Mouse (Mus musculus) Patski (cell line): ENCODE measurements around the gene Relb. TPM values are rescaled to one million over a fixed set of nuclear protein-coding genes. Genes with fewer than 3 reads are reported as not detected.

Source experiments
- ATAC-seq: fragments of 100-300 bp; one replicate; pipeline ENCODE4 v1.8.0; 2021
- CTCF ChIA-PET: fragments of 350-600 bp; sonication (Branson Sonifier 250); formaldehyde crosslinking; loops from one replicate; lab custom pipeline; 2022; ENCODE audit warnings: inconsistent platforms; lab: Charles Lee
- POLR2A ChIA-PET: fragments of 350-600 bp; sonication (Branson Sonifier 250); formaldehyde crosslinking; loops from one replicate; lab custom pipeline; 2022; ENCODE audit warnings: antibody characterized with exemption, inconsistent platforms; lab: Charles Lee
- DNase-seq: peaks from one replicate; pipeline ENCODE4 v3.0.0-alpha.2; 2011; ENCODE audit warnings: low read depth, low spot score
- H3K27me3 ChIP-seq: fragments of 371-371 bp; one replicate; pipeline ENCODE4 v1.5.1; 2021
- CTCF ChIP-seq: fragments of 100-300 bp; IDR thresholded peaks from one replicate; pipeline ENCODE4 v1.5.1; 2021
- in situ Hi-C: fragments of 300-500 bp; cut with MboI; formaldehyde crosslinking; loops from 3 replicates; pipeline ENCODE4 v1.11.1; 2018; ENCODE audit warnings: low pct_unique_long_range_greater_than_20kb, mixed read lengths
- polyA plus RNA-seq: library from polyadenylated mRNA; unstranded; gene quantifications from one replicate; pipeline ENCODE4 v1.2.3, GENCODE M21; 2021

Gene Relb
- 24.5 TPM for polyA plus RNA-seq

- in situ Hi-C loops, result no loop called here
Measured at GRCm38 (mm10) chr7:19629361-19629734, at the start of gene Relb. Relb (minus strand) TSS chr7:19629438.

DNA sequence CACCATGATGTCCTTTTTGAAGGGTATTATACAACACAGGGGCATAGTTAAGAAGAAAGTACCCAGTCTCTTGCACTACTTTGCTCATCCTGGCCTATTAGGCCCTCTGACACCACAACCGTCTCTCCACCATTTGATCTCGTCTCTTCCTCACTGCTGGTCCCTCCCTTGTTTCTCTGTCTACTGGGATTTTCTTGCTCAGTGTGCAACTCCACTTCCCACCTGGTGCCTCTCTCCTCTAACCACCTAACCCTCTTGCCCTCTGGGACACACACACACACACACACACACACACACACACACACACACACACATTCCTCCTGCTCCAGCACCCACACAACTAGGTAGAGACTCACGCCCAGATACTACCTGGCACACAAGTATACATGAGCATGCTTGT is 49.7 kb upstream of the Relb start:
- no peak for DNase-seq
- TF ChIP-seq CTCF, result no peak
- ChIA-PET CTCF (interaction anchor here (1.2 to 1.6 kb wide), 2 partner anchors 19 to 21 kb away, joined by 3 to 6 read pairs; no protein-coding TSS in a partner anchor), POLR2A (no interaction called here)
- ATAC-seq, result no peak
- in situ Hi-C loops, result no loop called here
- no peaks in the 10 kb centered on the region for H3K27me3 ChIP-seq

More at GRCm38 (mm10) chr7:19629361-19629734, at the start of gene Relb:
- ATAC-seq (peak; percentile 45), DNase-seq (peak; percentile 53)
- CTCF ChIA-PET, result no interaction called here
- H3K27me3 ChIP-seq, result no peaks in the 10 kb centered on the region
- no peak for TF ChIP-seq CTCF
- POLR2A ChIA-PET, result interaction anchor here (1.0 to 1.3 kb wide), 3 partner anchors 13 to 35 kb away, joined by 3 read pairs; partner anchors contain the start of gene Clptm1

DNA sequence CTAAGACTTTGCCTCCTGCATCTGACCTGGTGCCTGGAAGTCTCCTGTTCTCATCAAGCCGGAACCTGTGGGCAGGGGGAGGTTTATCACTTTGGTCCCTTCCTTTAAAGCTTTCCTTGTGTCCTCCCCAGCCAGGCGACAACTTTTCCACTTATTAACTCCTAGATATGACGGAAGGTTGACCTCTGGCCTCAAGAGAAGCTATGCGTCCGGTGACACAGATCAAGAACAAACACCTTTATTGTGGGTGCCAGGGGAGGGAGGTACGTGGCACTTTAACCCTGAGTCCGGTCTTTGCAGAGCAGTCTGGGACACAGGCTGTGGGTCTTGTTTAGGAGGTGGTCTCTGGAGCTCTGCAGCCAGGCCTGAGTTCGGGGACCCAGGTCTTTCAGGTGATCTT is 48.6 kb upstream of the Relb start, which contains the start of gene Apoc2:
Gene Apoc2, minus strand, starts transcription at position 70 of the 400 bp plus-strand sequence.
- in situ Hi-C loops, result no loop called here
- ATAC-seq, result no peak
- CTCF ChIA-PET, result interaction anchor here (1.6 kb wide), 1 partner anchor 22 kb away, joined by 6 read pairs; no protein-coding TSS in a partner anchor
- POLR2A ChIA-PET, result interaction anchor here (1.3 kb wide), 1 partner anchor 9 kb away, joined by 3 read pairs; no protein-coding TSS in a partner anchor
- no peak for DNase-seq
- TF ChIP-seq CTCF, result no peak
- no peaks in the 10 kb centered on the region for H3K27me3 ChIP-seq

GRCm38 (mm10) chr7:19676662-19677061 is 47.4 kb upstream of the Relb start:
- DNase-seq (no peak), ATAC-seq (no peak)
- ChIA-PET CTCF (no interaction called here), POLR2A (no interaction called here)
- in situ Hi-C loops, result no loop called here
- no peaks in the 10 kb centered on the region for H3K27me3 ChIP-seq
- no peak for TF ChIP-seq CTCF

DNA sequence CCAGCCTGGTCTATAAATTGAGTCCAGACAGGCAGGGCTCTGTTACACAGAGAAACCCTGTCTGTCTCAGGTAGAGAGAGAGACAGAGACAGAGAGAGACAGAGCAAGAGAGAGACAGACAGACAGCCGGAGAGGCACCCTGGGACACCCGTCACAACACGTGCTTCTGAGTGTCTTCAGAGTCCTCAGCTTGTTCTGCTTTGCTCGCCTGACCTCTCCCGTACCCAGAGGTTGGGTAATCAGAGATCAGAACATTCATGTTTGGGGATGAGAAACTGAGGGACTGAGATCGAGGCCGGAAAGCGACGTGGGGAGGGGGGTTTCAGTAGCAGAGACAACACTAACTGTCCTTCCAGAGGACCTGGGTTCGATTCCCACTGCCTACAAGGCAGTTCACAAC is 46.6 kb upstream of the Relb start:
- ChIA-PET CTCF (no interaction called here), POLR2A (no interaction called here)
- no peak for ATAC-seq
- in situ Hi-C loops, result no loop called here
- no peak for DNase-seq
- H3K27me3 ChIP-seq, result no peaks in the 10 kb centered on the region
- TF ChIP-seq CTCF, result no peak

GRCm38 (mm10) chr7:19673083-19673699 is 44.0 kb upstream of the Relb start:
- no peaks in the 10 kb centered on the region for H3K27me3 ChIP-seq
- DNase-seq (no peak), ATAC-seq (no peak)
- no peak for TF ChIP-seq CTCF
- in situ Hi-C loops, result no loop called here
- POLR2A ChIA-PET, result interaction anchor here (1.6 kb wide), 1 partner anchor 27 kb away, joined by 4 read pairs; no protein-coding TSS in a partner anchor
- CTCF ChIA-PET, result interaction anchor here (1.0 kb wide), 1 partner anchor 12 kb away, joined by 3 read pairs; no protein-coding TSS in a partner anchor

DNA sequence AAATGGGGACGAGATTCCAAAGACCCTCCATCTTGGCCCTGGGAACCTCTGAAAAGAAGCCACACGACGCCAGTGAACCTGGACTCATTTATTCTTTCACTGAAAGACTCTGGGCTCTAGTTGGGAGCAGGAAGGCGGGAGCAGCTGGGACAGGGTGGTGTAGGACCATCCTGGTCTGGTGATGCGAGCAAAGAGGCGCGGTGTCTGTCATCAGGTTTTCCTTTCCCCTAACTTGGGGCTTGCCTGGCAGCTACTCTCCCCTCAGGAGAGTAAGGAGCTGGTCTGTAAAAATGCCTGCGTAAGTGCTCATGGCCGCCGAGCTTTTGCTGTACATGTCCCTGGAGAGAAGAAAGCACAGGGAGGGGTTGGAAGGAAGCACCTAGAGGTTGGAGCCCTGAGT is 42.3 kb upstream of the Relb start:
- POLR2A ChIA-PET, result interaction anchor here (0.6 kb wide), 1 partner anchor 45 kb away, joined by 3 read pairs; no protein-coding TSS in a partner anchor
- in situ Hi-C loops, result no loop called here
- H3K27me3 ChIP-seq, result no peaks in the 10 kb centered on the region
- no peak for DNase-seq
- no peak for TF ChIP-seq CTCF
- ATAC-seq, result no peak
- CTCF ChIA-PET, result interaction anchor here (1.0 kb wide), 1 partner anchor 29 kb away, joined by 4 read pairs; no protein-coding TSS in a partner anchor

DNA sequence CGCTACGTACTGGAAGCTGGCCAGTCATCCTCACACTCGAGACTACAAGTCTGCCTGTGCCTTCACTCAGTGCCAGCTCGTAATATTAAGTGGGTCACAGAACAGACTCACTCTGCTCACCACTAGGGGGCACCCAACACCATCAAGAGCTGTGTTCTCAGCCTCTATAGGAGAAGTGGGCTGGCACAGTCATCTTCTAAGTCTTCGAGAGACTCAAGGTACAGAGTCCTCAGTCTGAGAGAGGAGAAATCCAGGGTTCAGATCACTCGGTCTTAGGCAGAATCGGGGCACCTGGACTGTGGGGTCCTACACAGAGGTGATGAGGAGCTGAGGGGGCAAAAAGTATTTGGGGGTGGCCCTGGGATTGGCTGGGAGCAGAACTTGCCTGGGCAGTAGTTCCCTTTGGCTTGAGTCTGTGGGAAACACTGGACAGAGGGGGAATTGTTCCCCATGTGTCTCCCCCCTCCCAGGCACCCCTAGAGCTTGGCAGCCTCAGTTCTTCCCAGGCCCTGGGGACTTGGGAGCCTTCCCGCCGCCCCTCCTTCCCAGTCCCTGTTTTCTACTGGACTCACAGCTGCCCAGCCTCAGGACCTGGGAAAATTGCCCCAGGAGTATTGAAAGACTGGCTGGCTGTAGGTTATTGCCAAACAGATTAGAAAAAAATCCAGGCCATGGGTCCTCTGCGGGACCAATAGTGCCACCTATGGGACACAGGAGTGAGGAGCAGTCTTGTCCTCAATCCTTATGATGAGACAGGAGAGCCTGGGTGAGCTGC is 39.9 kb upstream of the Relb start:
- CTCF ChIA-PET, result interaction anchor here (0.8 to 5.8 kb wide), 22 partner anchors 9 to 274 kb away, joined by 3 to 120 read pairs (median 4); partner anchors contain the start of genes Apoc1, Apoc4, Apoe and Gm44805
- no peaks in the 10 kb centered on the region for H3K27me3 ChIP-seq
- DNase-seq (peak; percentile 56), ATAC-seq (peak; percentile 84)
- peak; percentile 94 for TF ChIP-seq CTCF
- in situ Hi-C loops, result loop anchor here (5.0 kb wide), 1 partner anchor 43 kb away; no protein-coding TSS in a partner anchor
- POLR2A ChIA-PET, result interaction anchor here (0.7 to 1.6 kb wide), 4 partner anchors 9 to 50 kb away, joined by 3 to 16 read pairs (median 3); partner anchors contain the start of gene Apoc2

GRCm38 (mm10) chr7:19667434-19667833 is 38.2 kb upstream of the Relb start:
- TF ChIP-seq CTCF, result no peak
- in situ Hi-C loops, result loop anchor here (5.0 kb wide), 1 partner anchor 45 kb away; no protein-coding TSS in a partner anchor
- ChIA-PET POLR2A (no interaction called here), CTCF (interaction anchor here (5.8 kb wide), 1 partner anchor 34 kb away, joined by 120 read pairs; the partner anchor contains the start of gene Apoe)
- ATAC-seq (no peak), DNase-seq (no peak)
- no peaks in the 10 kb centered on the region for H3K27me3 ChIP-seq

DNA sequence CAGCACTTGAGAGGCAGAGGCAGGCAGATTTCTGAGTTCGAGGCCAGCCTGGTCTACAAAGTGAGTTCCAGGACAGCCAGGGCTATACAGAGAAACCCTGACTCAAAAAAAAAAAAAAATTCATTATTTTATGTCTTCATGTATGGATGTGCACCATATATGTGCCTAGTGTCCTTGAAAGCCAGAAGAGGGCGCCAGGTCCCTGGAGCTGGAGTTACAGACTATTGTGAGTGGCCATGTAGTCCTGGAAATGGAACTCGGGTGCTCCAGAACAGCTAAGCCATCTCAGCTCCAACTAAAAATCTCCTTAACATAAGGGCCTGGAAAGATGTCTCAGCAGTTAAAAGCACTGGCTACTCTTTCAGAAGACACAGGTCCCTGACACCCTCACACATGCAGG is 37.5 kb upstream of the Relb start:
- ChIA-PET POLR2A (interaction anchor here (1.1 kb wide), 1 partner anchor 48 kb away, joined by 3 read pairs; the partner anchor contains the start of gene Tomm40), CTCF (interaction anchor here (1.0 to 5.8 kb wide), 3 partner anchors 26 to 49 kb away, joined by 3 to 120 read pairs (median 4); partner anchors contain the start of genes Apoc1 and Apoe)
- H3K27me3 ChIP-seq, result no peaks in the 10 kb centered on the region
- peak; percentile 39 for TF ChIP-seq CTCF
- DNase-seq (no peak), ATAC-seq (no peak)
- in situ Hi-C loops, result loop anchor here (5.0 kb wide), 1 partner anchor 46 kb away; no protein-coding TSS in a partner anchor
